Mouse (Mus musculus): Measurements from ENCODE around the gene Mfsd9. TPM values are rescaled to one million over a fixed set of nuclear protein-coding genes. Genes with fewer than 3 reads are reported as not detected.
A peak's percentile ranks its signal among the peaks of the same experiment; 100 is the strongest.

The Mfsd9 gene
- polyA plus RNA-seq, 1 experiment from 2014 or later = 5.8 TPM

- WGBS = 87% methylated on average over 12 of the region's 12 CpGs
- Histone ChIP-seq H3K4me2 (replicated peaks) (no peak overlapping the region), H3K36me3 (no peaks in the 10 kb centered on the region), H3K27ac (replicated peaks) (no peak overlapping the region), H3K4me1 (no peaks in the 10 kb centered on the region), H3K9me3 (no peaks in the 10 kb centered on the region), H3K9ac (replicated peaks) (no peak overlapping the region), H3K4me3 (no peak overlapping the region), H3K27me3 (no peaks in the 10 kb centered on the region)
- ATAC-seq (replicated peaks) = no peak
These were observed 13.6 kb upstream of the Mfsd9 start for GRCm38 (mm10) chr1:40804118-40804517.

GRCm38 (mm10) chr1:40802759-40803158 is 12.3 kb upstream of the Mfsd9 start:
- Histone ChIP-seq H3K4me1 (no peaks in the 10 kb centered on the region), H3K36me3 (no peaks in the 10 kb centered on the region), H3K27ac (replicated peaks) (no peak overlapping the region), H3K4me2 (replicated peaks) (no peak overlapping the region), H3K9ac (replicated peaks) (no peak overlapping the region), H3K4me3 (no peak overlapping the region), H3K27me3 (no peaks in the 10 kb centered on the region), H3K9me3 (no peaks in the 10 kb centered on the region)
- ATAC-seq (replicated peaks) = no peak
- WGBS = 24% methylated on average over 3 of the region's 3 CpGs

- H3K9ac ChIP-seq (replicated peaks) = no peak overlapping the region
- H3K36me3 ChIP-seq = no peaks in the 10 kb centered on the region
- H3K27ac ChIP-seq (replicated peaks) = no peak overlapping the region
- no peaks in the 10 kb centered on the region for H3K9me3 ChIP-seq
- no peaks in the 10 kb centered on the region for H3K27me3 ChIP-seq
- no peak for ATAC-seq (replicated peaks)
- no peak overlapping the region for H3K4me3 ChIP-seq
- 94% methylated on average over 5 of the region's 5 CpGs for WGBS
- H3K4me2 ChIP-seq (replicated peaks) = no peak overlapping the region
- no peaks in the 10 kb centered on the region for H3K4me1 ChIP-seq
These were observed 10.4 kb upstream of the Mfsd9 start for GRCm38 (mm10) chr1:40800908-40801307.

- no peaks in the 10 kb centered on the region for H3K36me3 ChIP-seq
- no peak overlapping the region for H3K4me3 ChIP-seq
- H3K27me3 ChIP-seq = no peaks in the 10 kb centered on the region
- H3K9me3 ChIP-seq = no peaks in the 10 kb centered on the region
- no peak overlapping the region for H3K27ac ChIP-seq (replicated peaks)
- H3K9ac ChIP-seq (replicated peaks) = no peak overlapping the region
- 89% methylated on average over 8 of the region's 8 CpGs for WGBS
- no peak for ATAC-seq (replicated peaks)
- H3K4me2 ChIP-seq (replicated peaks) = no peak overlapping the region
- no peaks in the 10 kb centered on the region for H3K4me1 ChIP-seq
These were observed 8.6 kb upstream of the Mfsd9 start for GRCm38 (mm10) chr1:40799121-40799520.

- no peak for ATAC-seq (replicated peaks)
- H3K36me3 ChIP-seq = no peaks in the 10 kb centered on the region
These were observed 6.9 kb upstream of the Mfsd9 start for GRCm38 (mm10) chr1:40797348-40797747.

GRCm38 (mm10) chr1:40795508-40795907 is 5.0 kb upstream of the Mfsd9 start:
- Histone ChIP-seq H3K27ac (replicated peaks) (no peak overlapping the region), H3K9ac (replicated peaks) (no peak overlapping the region), H3K4me1 (peaks cover 5% of the 10 kb centered on the region; the same call in 1 of the 2 replicates), H3K36me3 (no peaks in the 10 kb centered on the region), H3K4me3 (no peak overlapping the region), H3K4me2 (replicated peaks) (no peak overlapping the region), H3K9me3 (no peaks in the 10 kb centered on the region), H3K27me3 (no peaks in the 10 kb centered on the region)
- 95% methylated on average over 1 of the region's 1 CpGs for WGBS
- no peak for ATAC-seq (replicated peaks)

More at GRCm38 (mm10) chr1:40797348-40797747, 6.9 kb upstream of the Mfsd9 start:
- H3K4me2 ChIP-seq (replicated peaks) = no peak overlapping the region
- H3K9ac ChIP-seq (replicated peaks) = no peak overlapping the region
- H3K27me3 ChIP-seq = no peaks in the 10 kb centered on the region
- no peaks in the 10 kb centered on the region for H3K4me1 ChIP-seq
- WGBS = 15% methylated on average over 5 of the region's 5 CpGs
- no peak overlapping the region for H3K4me3 ChIP-seq
- no peaks in the 10 kb centered on the region for H3K9me3 ChIP-seq
- no peak overlapping the region for H3K27ac ChIP-seq (replicated peaks)

- WGBS = 8% methylated on average over 5 of the region's 5 CpGs
- H3K9ac ChIP-seq (replicated peaks) = peak overlapping the region; percentile 46
- peak overlapping the region; percentile 78 for H3K27ac ChIP-seq (replicated peaks)
These were observed 737 bp downstream of the Mfsd9 start for GRCm38 (mm10) chr1:40789666-40790233.

GRCm38 (mm10) chr1:40788956-40789355 is 1.5 kb downstream of the Mfsd9 start:
- WGBS = 62% methylated on average over 6 of the region's 6 CpGs
- Histone ChIP-seq H3K27me3 (no peaks in the 10 kb centered on the region), H3K4me2 (replicated peaks) (peak overlapping the region; percentile 62), H3K4me1 (peaks cover 20% of the 10 kb centered on the region), H3K27ac (replicated peaks) (peak overlapping the region; percentile 78), H3K36me3 (no peaks in the 10 kb centered on the region), H3K9me3 (no peaks in the 10 kb centered on the region), H3K4me3 (no peak overlapping the region), H3K9ac (replicated peaks) (no peak overlapping the region)
- ATAC-seq (replicated peaks) = peak; percentile 51; the same call in 1 of the 2 replicates

More at GRCm38 (mm10) chr1:40789666-40790233, 737 bp downstream of the Mfsd9 start:
- ATAC-seq (replicated peaks) = peak; percentile 48
- H3K9me3 ChIP-seq = no peaks in the 10 kb centered on the region
- H3K4me3 ChIP-seq = peak overlapping the region; percentile 73
- H3K4me2 ChIP-seq (replicated peaks) = peak overlapping the region; percentile 62
- no peaks in the 10 kb centered on the region for H3K27me3 ChIP-seq
- H3K36me3 ChIP-seq = no peaks in the 10 kb centered on the region
- H3K4me1 ChIP-seq = peaks cover 20% of the 10 kb centered on the region

GRCm38 (mm10) chr1:40785876-40786445 is 4.5 kb downstream of the Mfsd9 start:
- no peak for ATAC-seq (replicated peaks)
- no peak overlapping the region for H3K27ac ChIP-seq (replicated peaks)
- WGBS = 86% methylated on average over 11 of the region's 11 CpGs
- H3K4me2 ChIP-seq (replicated peaks) = no peak overlapping the region
- no peaks in the 10 kb centered on the region for H3K9me3 ChIP-seq
- H3K4me3 ChIP-seq = no peak overlapping the region
- no peaks in the 10 kb centered on the region for H3K27me3 ChIP-seq
- H3K9ac ChIP-seq (replicated peaks) = no peak overlapping the region
- no peaks in the 10 kb centered on the region for H3K36me3 ChIP-seq
- H3K4me1 ChIP-seq = peaks cover 18% of the 10 kb centered on the region

GRCm38 (mm10) chr1:40784306-40784705 is 6.2 kb downstream of the Mfsd9 start:
- Histone ChIP-seq H3K36me3 (peaks cover 7% of the 10 kb centered on the region), H3K27ac (replicated peaks) (no peak overlapping the region), H3K9me3 (0 out of 2 replicates have a peak, but pooled peaks cover 5% of the 10 kb centered on the region), H3K4me3 (no peak overlapping the region), H3K4me1 (peaks cover 4% of the 10 kb centered on the region; the same call in 1 of the 2 replicates), H3K4me2 (replicated peaks) (no peak overlapping the region), H3K9ac (replicated peaks) (no peak overlapping the region), H3K27me3 (no peaks in the 10 kb centered on the region)
- WGBS = 93% methylated on average over 9 of the region's 9 CpGs
- ATAC-seq (replicated peaks) = no peak

GRCm38 (mm10) chr1:40783450-40783849 is 7.0 kb downstream of the Mfsd9 start:
- no peak overlapping the region for H3K4me3 ChIP-seq
- no peak overlapping the region for H3K27ac ChIP-seq (replicated peaks)
- peaks cover 16% of the 10 kb centered on the region for H3K36me3 ChIP-seq
- no peaks in the 10 kb centered on the region for H3K27me3 ChIP-seq
- H3K9ac ChIP-seq (replicated peaks) = no peak overlapping the region
- H3K9me3 ChIP-seq = 0 out of 2 replicates have a peak, but pooled peaks cover 6% of the 10 kb centered on the region
- no peak overlapping the region for H3K4me2 ChIP-seq (replicated peaks)
- no peaks in the 10 kb centered on the region for H3K4me1 ChIP-seq
- no peak for ATAC-seq (replicated peaks)
- WGBS = 97% methylated on average over 7 of the region's 7 CpGs

- no peak overlapping the region for H3K4me3 ChIP-seq
- peaks cover 19% of the 10 kb centered on the region for H3K36me3 ChIP-seq
- H3K4me2 ChIP-seq (replicated peaks) = no peak overlapping the region
- no peak for ATAC-seq (replicated peaks)
- no peaks in the 10 kb centered on the region for H3K27me3 ChIP-seq
- no peak overlapping the region for H3K9ac ChIP-seq (replicated peaks)
- WGBS = 90% methylated on average over 3 of the region's 3 CpGs
- no peaks in the 10 kb centered on the region for H3K4me1 ChIP-seq
- 0 out of 2 replicates have a peak, but pooled peaks cover 6% of the 10 kb centered on the region for H3K9me3 ChIP-seq
- H3K27ac ChIP-seq (replicated peaks) = no peak overlapping the region
These were observed 13.7 kb downstream of the Mfsd9 start for GRCm38 (mm10) chr1:40776763-40777162.
